Mouse (Mus musculus) heart, adult 2 months (tissue): ENCODE results near the gene Runx3. TPM values are rescaled to one million over a fixed set of nuclear protein-coding genes. Genes with fewer than 3 reads are reported as not detected.

Source experiments
- DNase-seq, 2 experiments: peaks; one replicate each; pipeline ENCODE4 v3.0.0; 2021
- H3K27ac ChIP-seq: fragments of 200-600 bp; 2 replicates; pipeline ENCODE4 v1.8.1; 2022
- H3K27me3 ChIP-seq: fragments of 200-500 bp; 2 replicates; pipeline ENCODE4 v1.6.1; 2012; ENCODE audit warnings: mild to moderate bottlenecking, low read length, inconsistent platforms, mixed read lengths; ENCODE audit not compliant: control insufficient read depth, insufficient read depth
- H3K36me3 ChIP-seq: fragments of 200-500 bp; 2 replicates; pipeline ENCODE4 v1.6.1; 2012; ENCODE audit warnings: low read length, inconsistent platforms; ENCODE audit not compliant: control insufficient read depth, insufficient read depth
- H3K4me1 ChIP-seq: fragments of 200-500 bp; 2 replicates; pipeline ENCODE4 v1.6.1; 2011; ENCODE audit warnings: low read length; ENCODE audit not compliant: control insufficient read depth, insufficient read depth
- H3K4me3 ChIP-seq: fragments of 200-600 bp; 2 replicates; pipeline ENCODE4 v1.8.1; 2022
- H3K79me2 ChIP-seq: fragments of 200-500 bp; replicated peaks from 2 replicates; pipeline ENCODE4 v1.6.1; 2012; ENCODE audit warnings: mild to moderate bottlenecking, inconsistent platforms, low read length, moderate library complexity, mixed read lengths; ENCODE audit not compliant: control insufficient read depth, insufficient read depth
- H3K9ac ChIP-seq: fragments of 200-500 bp; 2 replicates; pipeline ENCODE4 v1.6.1; 2012; ENCODE audit warnings: low read depth, mild to moderate bottlenecking, control low read depth, inconsistent platforms, low read length, mixed read lengths
- CTCF ChIP-seq: fragments of 200-600 bp; IDR thresholded peaks from 2 replicates; pipeline ENCODE4 v1.8.1; 2022; ENCODE audit warnings: antibody characterized with exemption, mild to moderate bottlenecking, moderate library complexity
- EP300 ChIP-seq: fragments of 200-500 bp; IDR thresholded peaks from 2 replicates; pipeline ENCODE4 v1.6.1; 2011; ENCODE audit warnings: low read depth, low read length, control low read depth; ENCODE audit not compliant: insufficient read depth
- POLR2A ChIP-seq: fragments of 200-500 bp; IDR thresholded peaks from 2 replicates; pipeline ENCODE4 v1.6.1; 2011; ENCODE audit warnings: mild to moderate bottlenecking, low read depth, low read length, control low read depth; ENCODE audit not compliant: insufficient read depth
- WGBS: fragments of 180-500 bp; shearing (Covaris S2); methylation state at CpG from one replicate; pipeline ENCODE4 v1.1.7; 2018; 5-methylcytosine and 5-hydroxymethylcytosine counted together
- intact Hi-C: fragments of 180-260 bp; cut with DNase I; formaldehyde crosslinking; loops from one replicate; pipeline ENCODE4 v1.15.1; 2025
- polyA plus RNA-seq: library from polyadenylated mRNA; depleted of rRNA; stranded (reverse); fragments of >200 nt; gene quantifications from 2 replicates; pipeline ENCODE4 v1.2.3, GENCODE M21; 2012
- total RNA-seq, 2 experiments: library from RNA; stranded (reverse); gene quantifications; 2 replicates each; pipeline ENCODE4 v1.2.3; 2021

Gene Runx3
- total and polyA plus RNA-seq, 3 experiments = 0.39 to 1.2 (median 0.97) TPM

GRCm38 (mm10) chr4:135167816-135168527 is 47.5 kb downstream of the Runx3 start:
- peaks cover 3% of the 10 kb centered on the region; the same call in 1 of the 2 replicates for H3K27me3 ChIP-seq
- H3K4me3 ChIP-seq = no peak overlapping the region
- no peak for DNase-seq
- no peak for TF ChIP-seq EP300
- no peak for TF ChIP-seq CTCF
- no peak for TF ChIP-seq POLR2A
- H3K79me2 ChIP-seq = no peaks in the 10 kb centered on the region
- intact Hi-C loops = no loop called here
- no peak overlapping the region for H3K27ac ChIP-seq
- WGBS = 67% methylated on average over 7 of the region's 7 CpGs
- no peak overlapping the region for H3K9ac ChIP-seq
- H3K36me3 ChIP-seq = no peaks in the 10 kb centered on the region
- no peaks in the 10 kb centered on the region for H3K4me1 ChIP-seq

DNA sequence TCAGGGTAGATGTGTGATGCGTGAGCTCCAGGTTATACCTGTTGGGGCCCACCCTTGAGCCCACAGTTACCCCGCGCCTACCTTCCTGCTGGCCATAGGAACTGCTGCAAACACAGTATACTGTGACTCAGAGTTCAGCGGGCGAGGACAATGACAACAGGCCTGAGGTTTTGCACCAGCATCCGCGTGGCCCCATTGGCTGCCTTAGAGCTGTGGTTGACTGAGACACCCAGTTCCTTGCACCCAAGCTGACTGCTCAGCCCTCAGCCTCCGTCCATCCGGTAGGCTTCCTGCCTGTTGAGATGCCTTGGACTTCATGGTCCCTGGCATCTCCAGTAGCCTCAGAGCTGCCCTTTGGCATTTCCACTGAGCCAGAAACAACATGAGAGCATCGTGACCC is 48.6 kb downstream of the Runx3 start:
- H3K79me2 ChIP-seq = no peaks in the 10 kb centered on the region
- no peaks in the 10 kb centered on the region for H3K36me3 ChIP-seq
- H3K4me1 ChIP-seq = no peaks in the 10 kb centered on the region
- no peak for DNase-seq
- WGBS = 72% methylated on average over 10 of the region's 10 CpGs
- intact Hi-C loops = no loop called here
- no peak overlapping the region for H3K4me3 ChIP-seq
- H3K27ac ChIP-seq = no peak overlapping the region
- no peak overlapping the region for H3K9ac ChIP-seq
- TF ChIP-seq EP300 (no peak), CTCF (no peak), POLR2A (no peak)
- H3K27me3 ChIP-seq = peaks cover 3% of the 10 kb centered on the region; the same call in 1 of the 2 replicates

DNA sequence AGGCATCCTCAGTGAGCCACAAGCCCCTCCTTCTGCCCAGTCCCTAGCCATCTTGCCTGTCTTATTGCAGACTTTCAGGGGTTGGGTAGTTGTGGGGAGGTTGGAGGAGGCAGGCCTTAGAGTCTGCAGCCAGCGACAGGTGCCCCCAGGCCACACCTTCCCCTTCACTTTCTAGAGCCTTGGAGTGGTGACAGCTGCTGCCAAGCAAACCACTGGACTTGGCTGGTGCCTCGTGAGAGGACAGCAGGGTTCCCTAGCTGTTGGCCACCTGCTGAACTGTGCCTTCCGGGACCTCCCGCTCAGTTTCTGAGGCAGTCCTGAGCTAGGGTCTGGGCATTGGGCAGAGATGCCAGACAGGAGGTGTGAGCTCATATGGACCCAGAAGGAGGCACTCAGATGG is 49.0 kb downstream of the Runx3 start:
- Histone ChIP-seq H3K4me3 (no peak overlapping the region), H3K36me3 (no peaks in the 10 kb centered on the region), H3K27ac (no peak overlapping the region), H3K9ac (no peak overlapping the region), H3K4me1 (no peaks in the 10 kb centered on the region), H3K79me2 (no peaks in the 10 kb centered on the region), H3K27me3 (peaks cover 3% of the 10 kb centered on the region; the same call in 1 of the 2 replicates)
- TF ChIP-seq POLR2A (no peak), CTCF (no peak)
- DNase-seq = no peak
- intact Hi-C loops = no loop called here
- WGBS = 59% methylated on average over 4 of the region's 4 CpGs

DNA sequence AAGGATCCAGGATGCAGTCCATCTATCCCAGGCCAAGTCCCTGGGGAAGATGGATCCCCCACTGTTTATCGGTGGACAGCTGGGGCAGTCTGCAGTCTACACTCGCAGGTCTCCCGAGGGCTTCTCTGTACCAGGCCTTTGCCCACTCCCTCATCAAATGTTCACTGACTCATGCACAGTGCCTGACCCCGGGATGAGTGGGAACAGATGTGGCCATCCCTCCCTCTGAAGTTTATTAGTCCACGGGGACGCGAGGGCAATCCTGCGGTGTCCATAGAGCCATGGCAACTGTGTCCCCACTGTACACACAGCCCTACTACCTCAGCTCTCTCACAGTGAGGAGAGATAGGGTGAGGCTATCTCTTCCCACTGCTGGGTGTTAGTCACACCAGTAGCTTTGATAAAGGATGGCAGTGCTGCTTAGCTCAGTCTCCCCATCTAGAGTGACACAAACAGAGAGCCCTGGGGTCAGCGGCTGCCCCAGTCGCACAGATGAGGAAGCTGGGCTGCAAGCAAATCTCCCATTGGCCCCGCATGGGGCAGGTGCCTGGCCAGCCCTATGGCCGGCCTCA is 50.9 kb downstream of the Runx3 start:
- Histone ChIP-seq H3K4me3 (no peak overlapping the region), H3K9ac (no peak overlapping the region), H3K36me3 (no peaks in the 10 kb centered on the region), H3K79me2 (no peaks in the 10 kb centered on the region), H3K4me1 (no peaks in the 10 kb centered on the region), H3K27me3 (peaks cover 10% of the 10 kb centered on the region), H3K27ac (no peak overlapping the region)
- WGBS = 76% methylated on average over 12 of the region's 12 CpGs
- intact Hi-C loops = no loop called here
- DNase-seq = no peak
- TF ChIP-seq POLR2A = no peak
- no peak for TF ChIP-seq EP300
- TF ChIP-seq CTCF = no peak

GRCm38 (mm10) chr4:135175406-135176120 is 55.1 kb downstream of the Runx3 start:
- Histone ChIP-seq H3K27ac (no peak overlapping the region), H3K27me3 (peaks cover 7% of the 10 kb centered on the region), H3K9ac (0 out of 2 replicates have a peak overlapping the region, but pooled peaks have one; percentile 19), H3K4me1 (no peaks in the 10 kb centered on the region), H3K4me3 (no peak overlapping the region), H3K79me2 (no peaks in the 10 kb centered on the region), H3K36me3 (no peaks in the 10 kb centered on the region)
- DNase-seq = no peak
- WGBS = 18% methylated on average over 38 of the region's 38 CpGs
- TF ChIP-seq EP300 (no peak), POLR2A (no peak), CTCF (no peak)
- intact Hi-C loops = no loop called here

GRCm38 (mm10) chr4:135177568-135177967 is 57.1 kb downstream of the Runx3 start:
- no peak overlapping the region for H3K9ac ChIP-seq
- DNase-seq = no peak
- peaks cover 7% of the 10 kb centered on the region for H3K27me3 ChIP-seq

More at GRCm38 (mm10) chr4:135177568-135177967, 57.1 kb downstream of the Runx3 start:
- Histone ChIP-seq H3K4me3 (no peak overlapping the region), H3K79me2 (no peaks in the 10 kb centered on the region), H3K4me1 (no peaks in the 10 kb centered on the region), H3K36me3 (no peaks in the 10 kb centered on the region), H3K27ac (no peak overlapping the region)
- TF ChIP-seq EP300 (no peak), POLR2A (no peak)
- intact Hi-C loops = no loop called here
